Mouse (Mus musculus) fat pad, adult 2 months (tissue): ENCODE data around the gene Tm4sf5.
"Not testable (repeated sequence)": the region's sequence is repeated elsewhere in the genome, so short reads cannot be mapped to it uniquely, and the experiment has no call there.

Experiments used
- DNase-seq: peaks from one replicate; pipeline ENCODE4 v3.0.0-alpha.2; 2011; ENCODE audit warnings: low read depth, low spot score; ENCODE audit errors: extremely low read depth

The Tm4sf5 gene

DNA sequence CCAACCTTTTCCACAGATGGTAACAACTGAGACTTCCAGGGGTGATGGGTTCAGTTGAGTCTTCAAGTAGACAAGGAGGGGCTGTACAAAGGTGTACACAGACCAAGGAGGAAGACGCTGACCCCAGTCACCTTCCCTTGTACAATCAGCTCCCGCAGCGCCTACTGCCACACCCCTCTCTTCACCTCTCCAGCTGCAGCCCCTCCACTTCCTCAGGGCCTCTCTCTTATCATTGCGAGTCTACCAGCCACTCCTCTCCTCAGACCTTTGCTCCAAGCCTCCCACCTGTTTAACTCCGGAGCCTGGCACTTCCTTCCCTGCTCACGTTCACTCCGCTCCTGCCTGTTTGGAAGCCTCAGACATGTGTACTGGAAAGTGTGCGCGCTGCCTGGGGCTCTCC lies at the start of gene Tm4sf5:
Gene Tm4sf5, plus strand, starts transcription at position 275 of the 400 bp plus-strand sequence.
- DNase-seq, result no peak

DNA sequence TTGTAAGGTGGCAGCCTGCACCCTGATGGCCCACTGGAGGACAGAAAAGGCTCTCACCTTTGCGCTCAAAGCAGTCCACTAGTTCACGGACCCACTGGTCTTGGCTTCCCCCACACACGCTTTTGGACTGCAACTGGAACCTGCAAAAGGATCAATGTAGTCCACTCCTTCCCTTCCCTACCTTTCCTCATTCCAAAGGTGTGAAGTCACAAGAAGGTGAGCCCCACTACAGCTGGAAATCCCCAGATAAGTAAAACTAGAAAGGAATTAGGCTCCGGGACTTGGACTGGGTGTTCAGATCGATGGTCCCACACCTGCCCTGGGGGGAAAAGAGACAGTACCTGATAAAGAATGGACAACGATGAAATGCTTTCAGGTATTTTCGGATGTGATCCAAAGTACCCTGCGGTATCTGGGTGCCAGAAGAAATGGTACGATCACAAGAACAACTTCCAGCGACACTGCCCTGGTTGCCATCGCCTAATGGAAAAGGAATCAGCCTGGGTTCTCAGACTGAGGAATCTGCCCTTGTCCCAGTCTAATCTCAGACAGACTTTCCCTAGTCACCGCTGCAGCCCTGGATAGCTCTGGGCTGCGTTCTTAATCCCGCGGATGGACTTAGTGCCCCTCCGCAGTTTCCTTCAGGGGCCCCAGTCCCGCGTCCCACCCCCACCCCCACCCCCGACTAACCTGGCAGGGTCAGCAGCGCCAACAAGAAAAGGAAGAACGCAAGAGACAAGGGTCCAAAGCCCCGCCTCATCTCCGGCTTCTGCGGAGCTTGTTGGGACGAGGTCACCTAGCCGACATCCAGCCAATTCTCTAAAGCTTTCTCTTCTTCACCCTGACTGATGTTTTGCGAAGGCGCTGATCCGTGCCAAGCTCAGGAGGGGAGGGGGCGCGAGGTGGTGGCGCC lies 46.1 kb upstream of the Tm4sf5 start, which contains the start of gene Zmynd15:
Gene Zmynd15, plus strand, starts transcription at position 746 of the 913 bp plus-strand sequence.
- no peak for DNase-seq

DNA sequence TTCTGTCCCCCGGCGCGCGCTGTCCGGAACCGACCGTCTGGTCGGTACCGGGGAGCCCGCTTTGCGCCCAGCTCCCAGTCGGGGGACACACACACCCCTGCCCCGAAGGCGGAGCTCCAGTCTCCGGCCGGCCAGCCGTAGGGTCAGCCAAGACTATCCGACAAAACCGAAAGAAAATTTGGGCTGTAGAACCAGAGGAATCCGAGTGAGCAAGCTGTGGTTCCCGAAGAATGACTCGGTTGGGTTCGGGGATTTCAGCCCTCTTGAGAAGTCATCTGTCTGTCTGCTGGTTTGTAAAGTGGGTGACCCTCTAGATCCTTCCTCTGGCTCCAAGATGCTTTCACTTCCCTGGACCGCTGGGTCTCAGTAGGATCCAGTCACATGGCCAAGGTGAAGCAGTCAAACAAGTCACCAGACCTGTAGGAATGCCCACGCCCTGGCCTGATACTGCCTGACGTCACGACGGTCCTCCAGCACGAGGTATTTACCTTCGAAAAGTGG lies 45.4 kb upstream of the Tm4sf5 start, which contains the start of gene Cxcl16:
Gene Cxcl16, minus strand, starts transcription at position 384 of the 501 bp plus-strand sequence.
- no peak for DNase-seq

DNA sequence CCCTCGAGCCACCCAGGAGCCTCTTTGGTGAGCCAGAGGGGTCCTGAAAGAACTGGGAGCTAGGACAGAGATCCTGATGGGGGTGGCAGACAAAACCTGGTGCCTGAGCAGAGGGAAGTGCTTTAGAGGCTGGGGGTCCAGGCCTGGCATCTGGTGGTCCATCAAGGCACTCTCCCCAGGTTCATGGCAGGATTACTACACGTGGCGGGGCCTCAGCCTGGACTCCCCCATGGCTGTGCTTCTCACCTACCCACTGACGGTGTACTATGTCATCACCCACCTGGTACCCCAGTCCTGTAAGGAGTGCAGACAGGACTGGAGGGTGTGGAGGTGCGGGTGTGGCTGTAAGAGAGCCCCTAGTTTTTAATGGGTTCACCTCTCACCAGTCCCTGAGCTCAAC lies 41.1 kb upstream of the Tm4sf5 start:
- DNase-seq, result no peak

DNA sequence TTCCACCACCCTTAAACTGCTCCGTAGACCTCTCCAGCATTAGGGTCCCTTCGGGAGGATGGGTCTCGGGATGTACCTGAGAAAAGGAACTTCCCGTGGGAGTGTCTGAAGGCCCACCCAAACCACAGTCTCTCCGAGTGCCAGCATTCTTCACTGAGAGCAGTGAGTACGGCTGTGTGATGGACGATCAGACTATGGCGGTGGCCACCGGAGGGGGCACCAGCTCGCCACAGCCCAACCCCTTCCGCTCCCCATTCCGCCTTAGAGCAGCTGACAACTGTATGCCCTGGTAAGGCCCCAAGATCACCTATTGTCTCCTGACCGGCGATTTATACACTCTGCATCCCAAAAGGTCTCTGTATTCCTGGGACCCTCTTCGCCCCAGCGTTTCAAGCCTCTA lies 39.8 kb upstream of the Tm4sf5 start:
- no peak for DNase-seq

DNA sequence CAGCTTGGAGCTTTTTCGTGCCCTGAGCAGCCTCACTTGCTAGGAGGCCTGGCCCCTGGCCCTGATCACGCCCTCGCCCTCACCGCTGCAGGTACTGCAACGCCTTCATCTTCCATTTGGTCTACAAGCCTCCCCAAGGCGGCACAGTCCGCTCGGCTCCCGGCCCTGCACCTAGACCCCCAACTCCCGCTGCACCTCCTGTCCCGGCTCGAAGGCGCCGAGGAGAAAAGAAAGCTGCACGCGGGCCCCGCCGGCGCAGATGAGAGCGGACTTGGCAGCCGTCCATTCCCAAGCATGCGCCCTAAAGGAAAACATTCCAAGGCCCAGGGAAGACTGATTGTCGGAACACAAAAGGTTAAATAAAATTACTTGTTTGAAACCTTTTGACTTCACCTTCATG lies 39.2 kb upstream of the Tm4sf5 start:
- no peak for DNase-seq

DNA sequence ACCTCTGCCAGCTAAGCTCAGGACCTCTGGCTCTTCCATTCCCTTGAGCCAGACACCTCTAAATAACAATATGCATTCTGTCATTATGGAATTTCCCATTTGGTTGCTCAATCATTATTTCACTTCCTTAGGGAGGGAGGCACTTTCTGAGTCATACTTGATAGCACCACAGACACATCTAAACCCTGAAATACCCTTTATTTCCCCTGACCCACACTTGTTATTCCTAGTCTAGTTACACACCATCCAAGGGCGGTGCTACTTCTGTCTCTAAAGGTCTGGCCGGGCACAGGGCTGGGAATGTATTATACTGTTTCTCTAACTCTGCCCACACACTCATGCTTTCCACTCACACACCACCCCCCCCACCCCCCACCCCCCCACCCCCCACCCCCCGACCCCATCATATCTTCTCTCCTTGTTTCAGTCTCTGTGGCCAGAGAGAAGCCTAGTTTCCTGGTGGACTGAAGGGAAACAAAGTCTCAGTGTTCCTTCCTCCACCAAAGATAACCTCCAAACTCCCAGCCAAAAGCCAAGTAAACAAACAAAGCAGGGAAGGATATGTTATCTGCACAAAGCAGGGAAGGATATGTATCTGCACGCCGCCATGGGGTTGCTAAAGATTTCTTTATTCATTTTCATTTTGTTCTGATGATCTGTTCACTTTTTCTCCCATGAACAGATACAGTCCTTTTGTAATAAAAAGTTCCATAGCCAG lies 37.0 kb upstream of the Tm4sf5 start:
- no peak for DNase-seq

DNA sequence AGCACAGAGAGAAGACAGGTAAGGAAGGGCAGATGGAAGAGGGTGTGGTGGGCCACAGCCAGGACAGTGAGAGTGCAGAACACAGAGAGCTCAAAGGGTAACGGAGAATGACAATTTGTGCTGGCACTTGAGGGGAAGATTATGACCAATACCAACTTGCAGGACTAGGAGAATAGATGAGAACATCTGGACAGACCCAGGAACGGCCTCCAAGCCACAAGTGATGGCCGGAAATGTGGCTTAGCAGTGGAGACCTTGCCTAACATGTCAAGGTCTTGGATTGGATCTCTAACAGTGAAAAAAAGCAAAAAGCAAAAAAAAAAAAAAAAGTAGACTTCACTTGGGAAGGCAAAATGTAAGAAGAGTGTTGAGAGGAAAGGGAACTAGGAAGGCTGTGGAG lies 35.3 kb upstream of the Tm4sf5 start:
- no peak for DNase-seq

DNA sequence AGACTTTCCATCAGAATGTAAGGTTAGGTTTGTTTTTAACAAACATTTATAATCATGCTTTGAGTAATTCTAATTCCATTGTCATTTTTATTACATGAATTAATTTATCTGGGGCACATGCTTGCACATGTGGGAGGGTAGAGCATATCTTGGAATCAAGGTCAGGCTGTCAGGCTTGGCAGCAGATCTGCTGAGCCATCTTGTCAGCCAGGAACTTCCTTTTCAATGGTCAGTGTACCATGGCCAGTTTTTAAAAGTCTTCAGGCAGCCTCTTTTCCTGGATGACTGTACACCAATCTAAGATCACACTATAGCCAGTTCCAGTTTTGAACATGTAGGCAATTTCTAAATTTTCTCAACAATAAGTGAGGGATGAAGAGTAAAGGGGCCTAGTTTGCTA lies 32.3 kb upstream of the Tm4sf5 start:
- no peak for DNase-seq

DNA sequence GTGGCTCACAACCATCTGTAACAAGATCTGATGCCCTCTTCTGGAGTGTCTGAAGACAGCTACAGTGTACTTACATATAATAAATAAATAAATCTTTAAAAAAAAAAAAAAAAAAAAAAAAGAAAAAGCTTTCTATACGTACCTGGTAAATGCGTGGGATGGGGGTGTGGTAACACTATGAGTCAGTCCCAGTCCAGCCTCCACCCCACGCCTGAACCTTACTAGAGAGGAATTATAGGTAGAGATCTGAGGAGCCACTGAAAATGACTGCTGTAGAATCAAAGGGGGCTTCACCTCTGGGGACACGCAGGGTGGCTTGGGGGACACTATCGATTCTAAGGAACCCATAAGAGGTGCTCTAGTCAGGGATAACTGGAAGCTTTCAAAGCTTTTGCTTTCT lies 31.8 kb upstream of the Tm4sf5 start:
- not testable (repeated sequence) for DNase-seq

DNA sequence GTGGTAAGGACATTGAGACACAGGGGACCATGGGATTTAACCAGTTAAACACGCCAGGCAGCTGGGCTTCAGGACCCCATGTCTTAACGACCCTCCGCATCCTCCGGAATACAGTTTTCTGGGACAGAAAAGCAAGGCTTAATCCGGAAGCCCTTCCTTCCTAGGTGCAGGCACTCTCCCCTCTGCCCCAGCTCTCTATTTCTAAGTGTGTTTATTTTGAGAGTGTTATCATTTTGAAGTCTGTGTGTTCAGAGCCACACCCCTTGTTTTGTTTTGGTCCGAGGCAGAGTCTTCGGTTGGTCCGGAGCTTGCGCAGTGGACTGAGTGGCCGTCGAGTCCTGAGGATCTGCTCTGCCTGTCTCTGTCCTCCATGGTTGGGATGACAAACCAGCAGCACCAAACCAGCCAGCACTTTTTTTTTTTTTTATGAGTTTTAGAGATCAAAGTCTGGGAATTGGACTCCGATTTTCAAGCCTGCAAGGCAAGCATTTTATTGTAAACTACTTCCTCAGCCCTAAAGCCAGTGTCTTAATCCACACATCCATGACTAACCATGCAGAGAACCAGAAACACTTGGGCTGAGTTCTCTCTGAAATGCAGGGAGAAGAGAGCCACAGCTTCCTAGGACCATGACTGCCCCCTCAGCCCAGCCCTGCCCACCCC lies 30.0 kb upstream of the Tm4sf5 start:
- DNase-seq, result no peak

DNA sequence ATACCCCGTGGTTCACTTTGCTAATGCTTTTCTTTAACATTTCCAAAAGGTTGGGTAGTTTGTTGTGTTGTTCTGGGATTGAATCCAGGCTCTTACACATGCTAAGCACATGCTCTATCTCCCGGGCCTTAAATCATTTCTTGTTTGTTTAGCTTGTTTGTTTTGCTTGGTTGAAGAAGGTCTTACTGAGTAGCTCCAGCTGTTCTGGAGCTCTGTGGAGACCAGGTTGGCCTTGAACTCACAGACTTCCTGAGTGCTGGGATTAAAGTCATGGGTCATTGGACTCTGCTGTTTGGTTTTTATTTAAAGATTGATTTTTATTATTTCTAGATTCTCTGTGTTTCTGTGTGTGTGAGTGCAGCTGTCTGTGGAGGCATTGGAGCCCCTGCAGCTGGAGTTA lies 19.5 kb upstream of the Tm4sf5 start:
- no peak for DNase-seq

DNA sequence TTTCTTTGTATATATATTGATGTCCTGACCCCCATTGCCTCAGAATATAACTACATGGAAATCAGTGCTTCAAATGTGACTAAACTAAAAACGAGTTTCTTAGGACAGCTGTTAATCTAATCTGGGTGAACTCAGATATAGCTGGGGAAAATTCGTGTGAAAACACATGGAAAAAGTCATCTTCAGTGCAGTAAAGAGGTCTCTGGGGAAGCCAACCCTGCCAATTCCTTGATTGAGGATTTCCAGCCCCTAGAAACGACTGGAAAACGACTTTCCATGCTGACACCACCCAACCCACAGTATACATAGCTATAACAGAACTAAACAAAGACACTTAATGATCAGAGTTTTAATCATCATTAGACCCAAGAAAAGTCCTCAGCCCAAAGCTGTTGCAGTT lies 17.2 kb upstream of the Tm4sf5 start:
- no peak for DNase-seq

DNA sequence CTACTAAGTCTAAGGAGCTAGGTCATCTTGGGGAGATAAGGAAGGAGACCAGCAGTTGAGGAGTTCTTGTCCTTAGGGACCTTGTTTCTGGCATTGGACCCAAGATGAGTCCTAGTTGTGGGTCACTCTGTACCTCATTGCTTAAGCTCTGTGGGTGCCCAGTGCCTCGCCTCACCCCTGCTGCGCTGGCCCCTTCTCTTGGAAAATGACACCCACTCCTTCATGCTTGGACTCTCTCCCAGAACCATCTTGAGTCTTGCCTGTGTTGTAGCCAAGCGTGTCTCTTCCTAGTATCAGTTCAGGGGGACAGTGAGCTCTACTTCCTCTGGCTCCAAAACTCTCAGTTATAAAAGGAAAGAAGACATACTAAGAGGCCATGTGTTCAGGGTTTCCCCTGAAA lies 15.9 kb upstream of the Tm4sf5 start:
- no peak for DNase-seq

DNA sequence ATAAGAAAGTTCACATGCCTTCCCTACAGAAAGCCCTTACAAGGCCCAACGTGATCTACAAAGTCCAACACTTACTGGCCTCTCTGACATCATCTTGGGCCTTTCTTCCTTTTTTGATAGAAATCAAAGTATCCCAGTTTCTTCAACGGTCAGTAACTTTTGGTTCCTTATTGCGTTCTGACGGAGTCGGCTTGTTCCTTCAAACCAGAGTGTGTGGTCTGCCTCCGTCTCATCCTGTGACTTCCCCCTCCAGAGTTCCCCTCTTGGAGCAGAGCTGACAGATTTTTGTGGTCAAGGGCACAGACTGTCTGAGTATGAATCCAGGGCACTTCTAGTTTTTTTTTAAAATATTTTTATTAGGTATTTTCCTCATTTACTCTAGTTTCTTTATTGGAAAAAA lies 15.4 kb upstream of the Tm4sf5 start:
- no peak for DNase-seq

DNA sequence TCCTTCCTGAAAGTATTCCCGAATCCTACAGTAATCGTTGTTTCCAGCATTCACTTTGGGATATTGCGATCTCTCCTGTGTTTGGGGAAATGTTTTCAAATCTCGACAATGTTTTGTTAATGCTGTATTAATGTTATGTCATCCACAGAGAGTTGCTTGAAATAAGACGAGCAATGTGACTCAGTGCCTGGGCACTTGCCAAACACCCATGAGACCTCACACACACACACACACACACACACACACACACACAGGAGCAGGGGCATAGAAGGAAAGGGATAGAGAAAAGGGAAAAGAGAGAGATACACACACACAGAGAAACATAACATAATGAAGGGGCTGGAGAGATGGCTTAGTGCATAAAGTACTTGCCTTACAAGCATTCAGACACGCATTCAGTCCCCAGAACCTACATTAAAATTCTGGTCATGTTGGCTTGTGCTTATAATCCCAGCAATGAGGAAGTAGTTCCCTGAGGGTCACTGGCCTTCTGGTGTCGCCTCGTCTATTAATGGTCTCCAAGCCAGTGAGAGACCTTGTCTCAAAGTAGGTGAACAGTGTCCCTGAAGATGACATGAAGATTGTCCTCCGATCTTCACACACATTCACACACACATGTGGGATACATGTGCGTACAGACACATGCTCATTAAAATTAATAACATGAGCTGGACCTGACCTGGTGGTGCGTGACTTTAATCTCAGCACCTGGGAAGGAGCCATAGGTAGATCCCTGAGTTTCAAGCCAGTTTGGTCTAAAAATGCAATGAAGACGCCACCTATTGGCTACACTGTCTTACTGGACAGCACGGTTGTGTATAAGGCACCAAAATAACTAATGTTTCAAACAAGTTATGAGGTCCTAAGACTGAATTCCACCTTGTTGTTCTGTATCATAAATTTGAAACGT lies 5.2 kb upstream of the Tm4sf5 start:
- DNase-seq, result no peak

DNA sequence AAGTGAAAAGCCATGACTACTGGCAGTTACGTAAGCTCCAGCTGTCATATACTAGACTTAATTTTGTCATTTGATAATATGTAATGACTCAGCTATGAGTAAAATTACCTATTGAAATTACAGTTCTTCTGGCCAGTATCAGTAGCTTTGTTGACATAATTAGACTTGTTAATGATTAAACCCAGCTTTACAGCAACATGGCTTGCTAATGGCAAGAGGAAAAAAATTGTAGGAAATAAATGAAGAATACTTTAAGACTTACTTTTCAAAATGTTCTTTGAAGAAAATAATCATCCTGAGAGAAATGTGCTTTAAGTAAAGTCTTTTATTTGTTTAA lies 4.6 kb upstream of the Tm4sf5 start:
- DNase-seq, result no peak

DNA sequence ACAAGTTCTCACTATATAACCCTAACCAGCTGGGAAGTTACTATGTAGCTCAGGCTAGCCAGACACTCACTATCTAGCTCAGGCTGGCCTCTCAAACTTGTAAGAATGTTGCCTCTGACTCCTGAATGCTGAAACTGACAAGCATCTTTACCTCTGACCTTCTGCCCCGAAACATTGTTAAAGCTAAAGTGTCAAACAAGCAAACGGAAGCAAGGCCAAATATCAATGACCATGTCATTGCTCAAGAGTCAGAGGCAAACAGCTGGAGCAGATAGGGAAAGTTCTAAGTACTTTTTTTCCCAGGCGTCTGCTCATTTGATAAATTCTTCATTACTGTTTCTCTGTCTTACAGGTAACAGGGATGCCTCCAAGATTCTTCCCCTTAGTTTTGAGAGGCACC lies 3.0 kb upstream of the Tm4sf5 start:
- DNase-seq, result no peak

DNA sequence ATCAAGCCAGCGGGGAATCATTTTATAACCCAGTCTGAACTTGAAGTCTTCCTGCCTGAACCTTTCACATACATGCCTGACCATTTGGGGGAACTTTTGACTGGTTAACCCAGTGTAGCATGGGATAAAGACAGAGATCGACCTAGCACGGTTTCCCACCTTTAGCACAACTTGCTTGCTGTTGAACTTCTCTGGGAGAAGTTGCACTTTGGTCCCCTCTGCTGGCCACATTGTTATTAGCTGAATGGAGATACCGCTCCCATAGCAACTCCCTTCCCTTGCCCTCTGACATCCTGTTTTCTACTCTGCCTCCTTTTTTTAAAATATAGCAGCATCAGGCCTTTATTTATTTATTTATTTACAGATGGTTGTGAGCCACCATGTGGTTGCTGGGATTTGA lies 1.3 kb downstream of the Tm4sf5 start:
- DNase-seq, result no peak

DNA sequence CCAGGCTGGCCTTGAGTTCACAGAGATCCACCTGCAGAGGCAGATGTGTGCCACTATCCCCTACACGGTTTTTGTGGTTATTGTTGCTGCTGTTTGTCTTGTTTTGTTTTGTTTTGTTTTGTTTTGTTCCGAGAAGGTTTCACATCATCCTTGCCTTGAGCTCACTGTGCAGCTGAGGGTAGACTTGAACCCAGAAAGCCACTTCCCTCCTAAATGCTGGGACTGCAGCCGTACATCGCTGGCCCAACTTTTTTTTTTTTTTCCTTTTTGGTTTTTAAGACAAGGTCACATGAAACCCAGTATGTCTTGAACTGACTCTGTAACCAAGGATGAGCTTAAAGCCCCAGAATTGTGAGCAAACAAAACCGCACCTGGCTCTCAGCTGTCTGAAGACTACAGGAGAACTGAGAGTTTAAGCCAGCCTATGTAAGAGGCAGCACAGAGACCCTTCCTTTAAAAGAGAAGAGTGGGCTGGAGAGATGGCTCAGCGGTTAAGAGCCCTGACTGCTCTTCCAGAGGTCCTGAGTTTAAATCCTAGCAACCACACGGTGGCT lies 2.0 kb downstream of the Tm4sf5 start:
- DNase-seq, result no peak
